Mouse (Mus musculus) thymus, postnatal 25 days (tissue): ENCODE data around the gene Stip1.
"Not testable (repeated sequence)": the region's sequence is repeated elsewhere in the genome, so short reads cannot be mapped to it uniquely, and the experiment has no call there.

ENCODE experiments used
- DNase-seq: peaks from one replicate; pipeline ENCODE4 v3.0.0; 2022

The Stip1 gene

DNA sequence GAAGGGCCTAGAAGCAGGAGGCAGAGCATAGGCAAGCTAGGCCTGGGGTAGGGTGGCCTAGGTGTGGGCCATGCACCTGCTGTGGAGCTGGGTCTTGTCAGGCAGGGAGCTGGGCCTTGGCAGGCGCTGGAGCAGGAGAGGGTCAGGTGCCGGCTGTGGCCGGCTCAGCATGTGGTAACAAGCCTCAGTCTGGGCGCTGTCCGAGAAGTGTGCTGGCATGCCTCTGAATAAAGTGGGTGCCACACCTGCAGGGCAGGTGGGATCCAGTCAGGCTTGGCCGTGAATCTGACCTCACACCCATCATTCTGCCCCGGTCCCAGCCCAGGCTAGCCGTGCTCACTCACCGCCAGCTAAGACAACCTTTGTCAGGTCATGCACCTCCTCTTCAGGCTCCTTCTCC is 25.8 kb downstream of the Stip1 start:
- no peak for DNase-seq

DNA sequence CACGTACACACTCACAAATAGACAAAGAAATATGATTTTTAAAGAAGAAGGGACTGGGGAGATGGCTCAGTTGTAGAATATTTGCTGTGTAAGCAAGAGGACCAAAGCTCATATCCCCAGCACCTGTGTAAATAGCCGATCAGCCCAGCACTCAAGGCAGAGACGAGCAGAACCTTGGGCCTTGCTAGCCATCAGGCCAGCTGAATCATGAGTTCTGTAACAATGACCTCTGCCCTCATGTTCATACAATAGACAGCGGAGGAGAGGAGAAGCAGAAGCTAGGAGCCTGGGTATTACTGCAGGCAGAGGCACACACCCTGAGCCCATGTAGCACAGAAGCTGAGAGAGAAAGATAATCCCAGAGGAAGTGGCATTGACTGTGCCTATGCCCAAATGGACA is 27.3 kb downstream of the Stip1 start:
- no peak for DNase-seq

DNA sequence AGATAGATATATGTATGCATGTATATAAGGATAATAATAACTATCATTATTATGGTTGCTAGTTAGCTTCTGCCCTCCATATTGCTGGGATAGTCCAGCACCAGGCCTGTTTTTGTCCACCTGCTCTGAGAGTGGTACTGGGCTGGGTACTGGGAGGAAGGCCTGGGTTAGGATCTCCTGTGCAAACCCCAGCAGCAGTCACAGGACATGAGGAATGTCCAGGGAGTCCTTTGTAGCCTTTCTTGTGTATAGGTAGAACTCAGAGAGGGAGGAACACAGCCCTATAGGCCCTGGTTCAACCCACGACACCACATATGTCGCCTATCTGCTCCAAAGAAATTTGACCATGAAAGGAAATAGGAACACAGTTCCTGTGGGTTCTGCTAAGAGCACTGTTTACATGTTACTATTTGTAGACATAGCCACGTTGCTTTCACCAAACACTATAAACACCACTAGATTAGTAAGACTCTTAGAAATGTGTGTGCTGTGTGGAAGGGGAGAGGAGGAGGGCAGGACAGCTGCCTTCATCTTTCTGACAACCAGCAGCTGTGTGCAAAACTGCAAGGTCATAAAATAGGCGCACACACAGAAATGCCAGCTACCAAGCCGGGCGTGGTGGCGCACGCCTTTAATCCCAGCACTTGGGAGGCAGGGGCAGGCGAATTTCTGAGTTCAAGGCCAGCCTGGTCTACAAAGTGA is 32.7 kb downstream of the Stip1 start:
- DNase-seq, result no peak

DNA sequence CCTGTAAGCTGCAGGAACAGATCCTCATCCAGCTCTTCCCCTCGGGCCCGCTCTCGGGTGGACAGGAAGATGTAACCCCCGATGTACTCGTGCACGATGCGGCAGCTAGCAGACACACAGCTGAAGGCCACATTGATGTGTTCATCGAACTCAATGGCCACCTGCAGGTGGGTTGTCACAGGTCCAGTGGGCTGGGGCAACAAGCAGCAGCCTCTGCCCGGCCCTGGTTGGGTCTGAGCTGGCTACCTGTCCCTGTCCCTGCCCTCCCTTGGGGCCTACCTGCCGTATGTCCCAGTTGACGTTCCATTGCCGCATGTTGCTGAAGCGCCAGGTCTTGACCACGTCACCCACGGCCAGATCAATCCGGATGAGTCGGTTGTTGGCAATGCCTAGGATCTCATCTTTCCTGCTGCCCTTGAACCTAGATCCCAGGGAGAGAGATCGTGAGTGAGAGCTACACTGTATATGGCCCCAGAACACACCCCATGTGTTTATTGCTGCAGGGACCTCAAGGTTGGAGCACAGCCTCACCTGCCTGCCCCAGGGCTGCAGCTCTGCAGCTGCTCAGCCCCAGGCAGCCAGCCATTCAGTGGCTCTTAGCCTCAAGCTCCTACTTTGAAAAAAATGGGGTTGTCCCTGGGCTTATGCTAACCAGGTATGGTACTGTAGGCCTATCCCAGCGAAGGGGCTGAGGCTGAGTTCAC is 40.3 kb downstream of the Stip1 start:
- no peak for DNase-seq

DNA sequence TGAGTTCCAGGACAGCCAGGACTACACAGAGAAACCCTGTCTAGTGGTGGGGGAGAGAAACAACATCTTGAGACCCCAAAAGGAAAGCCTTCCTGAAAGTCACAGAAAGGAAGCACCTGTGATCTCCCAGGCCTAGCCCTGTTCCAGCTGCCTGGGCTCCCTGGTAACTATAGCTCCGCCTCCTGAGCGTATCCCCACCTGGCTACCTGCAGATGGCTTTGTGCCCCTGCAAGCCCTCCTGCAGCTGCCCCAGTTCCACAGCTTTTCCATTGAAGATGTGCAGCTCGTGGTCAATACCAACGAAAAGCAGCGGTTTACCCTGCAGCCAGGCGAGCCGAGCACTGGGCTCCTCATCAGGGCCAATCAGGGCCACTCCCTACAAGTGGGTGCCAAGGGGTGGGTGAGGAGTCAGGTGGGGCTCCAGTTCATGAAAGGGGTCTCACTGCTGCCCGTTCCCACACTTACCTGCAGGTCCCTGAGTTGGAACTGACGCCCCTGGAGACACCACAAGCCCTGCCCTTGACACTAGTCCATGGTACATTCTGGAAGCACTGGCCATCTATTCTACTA is 42.0 kb downstream of the Stip1 start:
- no peak for DNase-seq

DNA sequence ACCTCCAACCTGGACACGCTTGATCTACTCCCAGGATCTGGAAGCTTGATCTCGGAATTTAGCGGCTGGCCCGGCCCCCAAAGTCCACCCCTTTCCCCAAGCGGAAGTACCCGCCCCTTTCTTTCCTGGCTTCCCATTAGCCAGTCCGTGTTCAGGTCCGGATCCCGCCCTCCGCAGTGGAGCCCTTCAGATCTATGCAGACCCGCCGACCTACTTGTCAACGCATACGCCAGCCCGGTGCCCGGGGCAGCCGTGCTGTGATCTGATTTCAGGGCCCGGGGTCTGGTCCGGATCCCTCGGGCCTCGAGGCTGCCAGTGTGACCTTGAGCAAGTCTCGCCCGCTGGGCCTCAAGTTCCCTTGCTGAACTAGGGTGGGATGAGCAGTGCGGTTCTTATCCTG is 43.8 kb downstream of the Stip1 start, which contains the start of the genes Nudt22 and Trpt1:
Nudt22 (minus strand) TSS at position 112 of the 400 bp plus-strand sequence.
Trpt1 (plus strand) TSS at position 126 of the 400 bp plus-strand sequence.
- peak; percentile 70 for DNase-seq

DNA sequence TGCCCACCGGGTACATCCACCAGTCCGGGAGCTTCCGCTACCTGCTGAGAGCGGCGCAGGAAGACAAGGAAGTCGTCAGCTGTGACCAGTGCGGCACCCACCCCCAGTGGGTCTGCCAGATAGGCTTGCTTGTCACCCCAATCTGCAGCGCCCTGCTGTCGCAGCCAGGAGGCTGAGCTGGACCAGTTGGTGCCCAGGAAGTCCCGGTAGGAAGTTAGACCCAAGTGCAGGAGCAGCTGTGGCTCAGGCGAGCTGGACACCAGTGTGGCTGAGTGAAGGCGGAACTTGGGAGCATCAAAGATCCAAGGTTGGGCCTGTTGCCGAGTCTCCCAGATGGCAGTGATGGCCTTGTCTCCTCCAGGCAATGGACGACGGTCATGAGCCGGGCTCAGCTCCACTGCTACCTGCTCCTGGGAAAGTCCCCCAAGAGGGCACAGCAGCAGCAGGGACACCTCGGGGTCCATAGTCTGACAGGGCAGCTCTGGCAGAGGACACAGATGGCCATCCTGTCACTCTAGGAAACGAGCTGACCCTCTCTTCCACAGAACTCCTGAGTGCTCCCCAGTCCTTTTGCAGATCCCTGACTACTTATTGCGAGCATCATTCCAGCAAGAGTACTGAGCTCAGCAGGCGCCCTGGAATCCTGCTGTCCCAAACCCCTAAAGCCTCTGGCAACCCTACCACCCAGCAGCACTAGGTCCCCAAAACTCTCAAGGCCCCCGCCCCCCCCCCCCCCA is 44.3 kb downstream of the Stip1 start:
- DNase-seq, result no peak

DNA sequence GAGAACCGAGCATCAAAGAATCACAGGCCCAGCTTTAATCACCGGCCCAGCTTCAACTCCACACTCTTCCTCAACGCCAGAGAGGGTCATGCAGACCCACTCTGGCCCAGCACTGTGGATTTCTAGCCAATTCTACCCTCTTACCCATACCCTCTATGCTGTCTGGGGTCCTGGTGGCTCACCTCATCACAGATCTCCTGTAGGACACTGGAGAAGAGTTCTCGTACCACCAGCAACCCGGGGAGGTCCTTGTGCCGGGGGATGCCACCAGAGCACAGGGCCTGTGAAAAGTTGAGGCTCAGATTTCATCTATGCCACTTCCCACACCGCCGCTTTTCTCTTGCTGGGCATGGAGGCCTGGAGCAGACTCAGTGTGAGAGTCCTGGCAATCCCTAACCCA is 45.3 kb downstream of the Stip1 start:
- DNase-seq, result no peak

DNA sequence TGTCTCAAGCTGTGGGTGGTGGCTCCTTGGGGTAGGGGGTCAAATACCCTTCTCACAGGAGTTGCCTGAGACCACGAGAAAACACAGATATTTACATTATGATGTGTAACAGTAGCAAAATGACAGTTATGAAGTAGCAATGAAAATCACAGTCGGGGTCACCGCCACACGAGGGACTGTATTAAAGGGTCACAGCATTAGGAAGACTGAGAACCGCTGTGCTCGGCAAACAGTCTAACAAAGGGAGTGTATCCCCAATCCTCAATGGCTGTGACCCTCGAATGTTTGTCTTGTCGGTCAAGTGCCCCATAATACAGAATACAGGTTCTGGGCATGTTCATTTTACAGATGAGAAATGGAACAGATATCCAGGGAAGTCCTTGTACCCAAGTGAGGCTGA is 45.8 kb downstream of the Stip1 start:
- DNase-seq, result no peak

DNA sequence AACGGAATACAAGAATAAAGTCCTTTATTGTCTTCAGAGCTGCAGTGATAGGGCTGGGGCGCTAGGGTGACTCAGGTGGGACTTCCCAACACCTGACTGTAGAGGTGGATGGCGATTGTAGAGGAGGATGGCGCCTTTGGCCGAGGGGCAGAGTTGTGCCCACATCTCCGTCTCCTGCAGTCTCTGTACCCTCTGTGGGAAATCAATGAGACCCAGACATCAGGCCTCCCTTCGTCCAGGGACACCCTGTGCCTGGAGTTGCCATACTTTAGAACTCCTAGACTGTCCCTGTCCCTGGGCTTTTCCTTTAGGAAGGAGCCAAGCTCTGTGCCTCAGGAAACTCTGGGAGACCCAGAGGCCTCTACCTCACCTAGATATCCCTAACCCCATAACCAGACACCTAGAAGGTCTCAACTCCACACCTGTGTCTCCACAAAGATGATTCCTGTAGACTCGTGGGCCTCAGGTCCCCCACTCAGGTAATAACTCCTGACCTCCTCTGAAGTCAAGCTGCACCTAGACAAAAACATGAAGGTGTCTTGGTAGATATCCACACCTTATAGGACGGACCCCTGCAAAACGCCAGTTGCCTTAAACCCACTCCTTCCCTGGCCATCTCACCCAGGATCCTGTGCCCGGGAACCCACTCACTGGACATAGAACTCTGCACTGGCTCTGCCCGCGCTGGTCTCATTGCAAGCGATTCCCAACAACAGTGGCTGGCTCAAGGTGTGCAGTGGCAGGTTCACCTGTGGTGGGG is 46.6 kb downstream of the Stip1 start:
- DNase-seq, result no peak

DNA sequence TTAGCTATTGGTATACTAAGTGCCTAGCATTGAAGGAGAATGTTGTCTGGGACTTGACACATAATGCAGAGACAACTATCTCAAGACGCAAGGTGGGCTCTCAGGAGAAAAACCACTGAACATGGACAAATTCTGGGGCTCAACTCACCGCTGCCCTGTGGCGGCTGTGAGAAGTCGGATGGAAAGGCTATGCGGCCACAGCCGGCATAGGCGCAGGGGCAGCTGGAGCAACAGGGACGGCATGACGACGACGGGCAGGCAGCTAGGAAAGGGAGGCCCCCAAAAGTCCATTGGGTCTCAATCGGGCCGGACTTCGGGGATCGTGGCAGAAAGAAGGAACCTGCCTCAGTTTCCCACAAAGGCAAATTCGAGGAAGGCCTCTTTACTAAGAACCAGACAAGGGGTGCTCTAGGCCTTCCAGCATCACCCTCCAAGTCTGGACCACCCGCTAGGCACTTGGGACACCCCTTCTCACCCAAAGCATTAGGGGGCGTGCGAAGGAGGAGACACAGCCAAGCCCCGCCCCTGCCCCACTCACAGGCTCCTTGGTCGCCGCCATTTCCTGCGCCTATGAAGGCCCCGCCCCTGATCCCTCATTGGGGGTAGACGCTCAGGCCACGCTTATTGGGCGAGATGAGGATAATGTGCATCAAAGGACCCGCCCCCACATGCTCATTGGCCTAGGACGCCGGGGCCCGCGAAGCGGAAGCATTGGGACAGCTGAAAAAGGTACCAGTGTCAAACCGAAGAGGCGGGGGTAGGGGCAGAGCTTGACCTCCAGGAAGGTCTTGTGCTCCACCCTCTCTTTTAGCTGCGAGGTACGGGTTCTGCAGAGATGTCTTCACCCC is 47.5 kb downstream of the Stip1 start, which contains the start of gene Dnajc4:
Dnajc4 (minus strand) TSS at position 562 of the 848 bp plus-strand sequence.
- DNase-seq, result peak; percentile 98

DNA sequence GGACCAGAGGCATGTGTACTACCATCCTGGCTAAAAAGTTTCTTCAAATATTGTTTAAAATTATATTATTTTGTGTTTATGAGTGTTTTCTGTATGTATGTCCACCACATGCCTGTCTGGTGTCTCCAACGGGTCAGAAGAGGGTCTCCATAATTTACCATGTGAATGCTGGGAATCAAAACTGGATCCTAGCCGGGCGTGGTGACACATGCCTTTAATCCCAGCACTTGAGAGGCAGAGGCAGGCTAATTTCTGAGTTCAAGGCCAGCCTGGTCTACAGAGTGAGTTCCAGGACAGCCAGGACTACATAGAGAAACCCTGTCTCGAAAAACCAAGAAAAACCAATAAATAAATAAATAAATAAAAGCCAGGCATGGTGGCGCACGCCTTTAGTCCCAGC is 48.6 kb downstream of the Stip1 start:
- not testable (repeated sequence) for DNase-seq

DNA sequence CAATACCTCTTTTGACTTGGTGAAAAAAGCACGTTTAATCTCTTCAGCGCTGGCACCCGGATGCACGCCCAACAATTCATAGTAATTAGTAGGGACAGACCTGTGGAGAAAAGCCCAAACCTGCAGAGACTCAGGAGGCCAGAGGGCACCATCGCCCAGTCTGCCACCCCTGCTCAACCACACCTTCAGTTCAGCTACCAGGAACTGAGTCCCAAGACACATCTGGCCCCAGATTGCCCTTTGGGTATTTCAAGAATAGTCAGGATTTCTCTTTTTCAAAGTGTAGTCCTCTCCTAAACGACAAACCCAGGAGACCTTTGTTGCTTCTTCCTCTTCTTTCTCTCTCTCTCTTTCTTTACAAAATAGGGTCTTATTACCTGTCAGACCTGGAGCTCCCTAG is 49.1 kb downstream of the Stip1 start:
- DNase-seq, result no peak

DNA sequence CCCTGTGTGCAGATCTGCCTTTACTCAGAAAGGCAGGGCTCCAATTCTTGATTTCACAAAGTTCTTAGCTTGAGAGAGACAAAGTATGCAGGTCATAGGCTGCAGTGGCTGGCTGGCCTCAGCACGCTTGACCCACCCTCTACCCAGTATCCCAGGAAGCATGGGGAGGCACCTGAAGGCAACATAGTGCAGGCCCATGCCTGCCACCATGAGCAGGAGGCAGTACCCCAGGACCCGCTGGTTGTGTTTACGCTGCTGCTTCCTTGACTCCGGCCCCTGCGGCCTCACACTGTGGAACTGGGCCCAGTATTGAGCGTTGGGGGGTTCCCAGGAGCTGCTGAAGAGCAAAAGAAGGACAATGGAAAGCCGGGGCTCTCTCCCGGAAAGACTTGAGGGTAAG is 50.5 kb downstream of the Stip1 start:
- DNase-seq, result no peak

DNA sequence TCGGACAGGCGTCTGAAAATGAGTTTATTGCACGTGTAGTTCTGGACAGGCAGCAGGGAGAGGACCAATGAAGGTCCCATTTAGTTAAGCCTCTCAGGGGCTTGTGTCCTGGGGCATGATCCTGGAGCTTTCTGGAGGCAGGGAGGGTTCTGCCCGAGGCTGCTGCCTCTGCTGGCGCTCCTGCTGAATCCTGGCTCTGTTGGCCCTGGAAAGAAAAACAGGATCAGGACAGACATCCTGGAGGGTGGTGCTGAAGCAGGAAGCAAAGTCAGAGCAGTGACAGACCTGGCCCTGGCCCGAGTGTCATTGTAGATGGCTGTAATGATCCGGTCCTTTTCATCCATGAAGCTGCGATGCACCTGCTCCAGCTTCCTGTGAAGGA is 51.9 kb downstream of the Stip1 start:
- no peak for DNase-seq

DNA sequence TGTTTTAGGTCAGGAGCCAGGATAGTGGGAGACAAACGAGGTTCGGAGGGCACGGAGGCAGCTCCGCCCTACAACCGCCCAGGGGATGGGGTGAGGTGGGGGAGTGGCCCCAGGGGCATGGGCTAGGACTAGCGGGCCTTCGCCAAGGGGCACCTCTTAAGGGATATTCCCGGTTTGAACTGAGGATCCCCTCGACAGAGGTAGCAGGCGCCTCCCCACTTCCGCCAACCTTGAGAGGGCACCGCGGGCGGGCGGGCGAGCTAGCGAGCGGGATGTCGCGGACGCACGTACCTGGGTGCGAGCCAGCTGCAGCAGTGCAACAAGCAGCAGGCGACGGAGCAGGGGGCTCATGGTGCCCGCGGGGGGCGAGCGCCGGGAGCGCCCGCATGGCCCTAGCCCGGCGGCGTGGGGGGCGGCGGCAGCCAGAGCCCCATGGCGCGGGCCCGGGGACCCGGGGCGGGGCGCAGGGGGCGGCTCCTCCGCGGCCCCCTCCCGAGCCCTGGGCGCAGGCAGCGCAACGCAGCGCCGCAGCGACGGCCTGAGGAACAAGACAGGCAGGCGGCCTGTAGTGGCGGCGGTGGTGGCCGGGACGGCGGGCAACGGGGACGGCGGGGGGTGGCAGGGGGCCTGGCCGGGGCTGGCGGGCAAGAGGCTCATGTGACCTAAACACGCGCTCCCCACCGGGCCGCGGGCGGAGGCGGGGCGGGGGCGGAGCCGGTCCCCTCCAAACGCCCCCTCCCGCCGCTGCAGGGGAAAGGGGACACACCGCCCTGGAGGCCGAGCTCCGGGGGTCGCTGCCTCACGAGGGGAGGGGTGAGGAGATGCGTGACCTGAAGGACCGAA is 52.5 kb downstream of the Stip1 start, which contains the start of gene Vegfb:
Vegfb (minus strand) TSS at position 591 of the 843 bp plus-strand sequence.
- DNase-seq, result peak; percentile 82

DNA sequence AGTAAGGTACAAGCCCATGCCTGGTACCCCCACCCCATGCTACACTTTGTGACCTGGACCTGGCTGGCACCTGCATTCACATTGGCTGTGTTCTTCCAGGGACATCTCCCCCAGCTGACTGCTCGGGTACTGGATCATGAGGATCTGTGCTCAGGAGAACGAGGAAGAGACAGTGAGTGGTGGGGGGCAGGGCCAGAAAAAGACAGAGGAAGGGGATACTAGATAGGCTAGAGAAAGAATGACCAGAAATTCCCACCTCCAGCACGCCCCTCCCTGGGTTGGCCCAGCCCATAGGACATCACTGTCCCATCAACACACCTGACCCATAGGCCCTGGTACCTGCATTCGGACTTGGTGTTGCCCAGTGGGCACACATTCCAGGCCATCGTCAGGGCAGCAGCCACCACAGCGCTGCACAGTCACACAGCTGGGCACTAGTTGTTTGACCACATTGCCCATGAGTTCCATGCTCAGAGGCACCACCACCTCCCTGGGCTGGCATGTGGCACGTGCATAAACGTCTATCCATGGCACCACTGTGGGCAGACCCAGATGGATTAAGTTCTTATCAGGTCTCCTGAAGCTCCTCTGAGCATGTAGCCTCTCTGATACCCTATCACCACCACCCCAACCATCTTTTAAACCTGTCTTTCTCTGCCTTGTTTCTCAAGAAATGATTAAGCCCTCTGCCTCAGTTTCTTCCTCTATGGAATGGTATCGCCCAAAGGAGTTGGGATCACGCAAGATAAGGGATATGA is 53.6 kb downstream of the Stip1 start:
- DNase-seq, result no peak

DNA sequence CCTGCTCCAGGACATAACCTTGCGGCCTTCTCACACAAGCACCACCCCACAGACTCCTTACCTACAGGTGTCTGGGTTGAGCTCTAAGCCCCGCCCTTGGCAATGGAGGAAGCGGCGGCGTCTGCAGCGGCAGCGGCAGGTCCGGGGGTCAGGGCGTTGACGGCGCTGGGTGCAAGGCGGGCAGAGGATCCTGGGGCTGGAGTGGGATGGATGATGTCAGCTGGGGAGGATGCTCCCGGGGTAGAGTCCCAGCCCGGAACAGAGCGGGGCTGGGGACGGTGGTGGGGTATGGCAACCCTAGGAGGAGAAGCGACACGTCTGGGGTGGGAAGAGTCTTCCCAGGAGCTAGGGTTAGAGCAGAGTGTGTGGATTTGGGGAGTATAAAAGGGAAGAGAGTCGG is 54.5 kb downstream of the Stip1 start:
- no peak for DNase-seq

DNA sequence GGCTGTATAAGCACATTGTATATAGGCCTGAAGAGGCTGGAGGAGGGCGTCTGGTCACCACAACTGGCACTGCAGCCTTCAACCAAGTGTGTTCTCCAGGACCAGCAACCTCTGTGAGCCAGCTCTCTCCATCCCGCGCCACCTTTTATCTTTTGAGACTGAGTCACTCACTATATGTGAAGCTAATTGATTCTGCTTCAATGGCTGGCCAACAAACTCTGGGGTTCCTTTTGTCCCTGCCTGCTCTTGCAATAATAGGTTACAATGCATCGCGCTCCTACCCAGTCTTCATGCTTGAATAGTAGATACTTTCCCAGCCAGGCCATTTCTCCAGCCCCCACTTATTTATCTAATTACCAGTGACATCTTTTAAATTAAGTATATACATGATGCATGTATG is 56.1 kb downstream of the Stip1 start:
- no peak for DNase-seq

DNA sequence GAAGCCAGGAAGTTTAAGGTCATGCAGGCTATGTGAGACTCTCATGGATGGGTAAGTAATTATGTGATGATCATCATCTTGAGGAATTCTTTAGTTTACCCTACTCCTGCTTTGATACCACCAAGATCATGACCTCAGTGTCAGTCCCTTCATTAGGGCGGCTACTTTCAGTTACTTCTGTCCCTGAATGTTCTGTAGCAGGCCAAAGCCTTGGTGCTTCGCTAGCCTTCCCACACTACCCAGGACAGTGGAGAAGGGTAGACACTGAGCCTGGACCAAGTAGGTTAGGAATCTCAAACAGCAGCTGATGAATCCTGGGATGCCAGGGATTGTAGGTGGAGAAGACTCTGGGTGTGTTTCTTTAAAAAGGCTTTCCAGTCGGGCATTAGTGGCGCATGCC is 58.3 kb downstream of the Stip1 start:
- DNase-seq, result no peak
